ENCODE assay signal across 38 mouse cellular contexts in the genomic region with DNA sequence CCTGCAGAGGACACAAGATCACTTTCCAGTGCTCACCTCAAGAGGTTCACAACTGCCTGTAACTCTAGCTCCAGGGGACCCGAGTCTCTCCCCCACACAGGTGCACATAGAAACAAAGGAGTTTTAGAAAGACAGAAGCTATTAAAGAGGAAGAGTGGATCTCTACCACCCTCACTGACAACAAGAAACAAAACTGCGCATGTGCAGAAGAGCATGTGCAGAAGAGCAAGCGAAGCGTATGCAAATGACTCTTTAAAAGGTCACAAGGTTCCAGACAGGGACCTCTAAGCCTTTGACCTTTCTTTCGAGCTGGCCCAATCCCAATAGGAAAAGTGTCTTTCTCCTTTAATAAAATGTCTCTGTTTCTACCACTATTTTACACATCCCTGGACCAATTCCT. TPM values are rescaled to one million over a fixed set of nuclear protein-coding genes. Genes with fewer than 3 reads are reported as not detected.
DNase-seq lines count a peak whose midpoint lies in the region.
"Had no signal": no experiment of that assay in that cellular context is flagged by ENCODE, and none has a peak within 500 bp of the region (broad histone marks: within the 10 kb centered on the region; RNA-seq: fewer than 3 reads in every experiment).

No protein-coding gene starts in this region.

- peaks cover 15% of the 10 kb centered on the region; the same call in 1 of the 2 replicates for H3K4me1 ChIP-seq in hindbrain, embryonic 10.5 days (replicated peaks)
- H3K4me1 ChIP-seq: heart, embryonic 13.5 days; limb, embryonic 10.5 days; limb, embryonic 15.5 days; liver, embryonic 13.5 days had no signal

- intact Hi-C loops in heart, postnatal 25 days (cut with DNase I) = loop anchor here (5.0 kb wide), 1 partner anchor 174 kb away; no protein-coding TSS in a partner anchor
- intact Hi-C loops in heart, postnatal 14 days (cut with DNase I) = no loop called here

- H3K4me3 ChIP-seq in hindbrain, embryonic 10.5 days = no peak overlapping the region
- H3K4me3 ChIP-seq: erythroblast, embryonic 14.5 days; forebrain, embryonic 12.5 days; gastrocnemius, adult 2 months; heart, adult 2 months; heart, embryonic 13.5 days; hindbrain, embryonic 12.5 days; limb, embryonic 10.5 days; limb, embryonic 15.5 days; liver, embryonic 13.5 days; megakaryocyte, embryonic 14.5 days; midbrain, embryonic 15.5 days; neural tube, embryonic 15.5 days had no signal

- 54% methylated on average over 5 of the region's 5 CpGs for WGBS in hindbrain, embryonic 10.5 days

- no peaks in the 10 kb centered on the region for H3K27me3 ChIP-seq in hindbrain, embryonic 10.5 days (ENCODE audit: insufficient read depth, poor library complexity, severe bottlenecking)
- H3K27me3 ChIP-seq: forebrain, embryonic 12.5 days; heart, embryonic 13.5 days; hindbrain, embryonic 12.5 days; limb, embryonic 15.5 days; liver, embryonic 13.5 days; midbrain, embryonic 15.5 days; neural tube, embryonic 15.5 days had no signal

- no peaks in the 10 kb centered on the region for H3K9me3 ChIP-seq in hindbrain, embryonic 10.5 days
- H3K9me3 ChIP-seq: forebrain, embryonic 12.5 days; heart, embryonic 13.5 days; hindbrain, embryonic 12.5 days; limb, embryonic 10.5 days; limb, embryonic 15.5 days; liver, embryonic 13.5 days; midbrain, embryonic 15.5 days; neural tube, embryonic 15.5 days had no signal

- no peak overlapping the region for H3K27ac ChIP-seq in hindbrain, embryonic 10.5 days
- H3K27ac ChIP-seq: forebrain, embryonic 12.5 days; gastrocnemius, adult 2 months; heart, adult 2 months; heart, embryonic 13.5 days; hindbrain, embryonic 12.5 days; hindbrain, postnatal 0 days; limb, embryonic 10.5 days; limb, embryonic 15.5 days; liver, embryonic 13.5 days; midbrain, embryonic 15.5 days; neural tube, embryonic 15.5 days had no signal

- DNase-seq in heart, adult 11 months = peak; percentile 46
- DNase-seq in heart, postnatal 25 days (ENCODE audit: low spot score) = no peak
- peak; percentile 31 for DNase-seq in ES-CJ7 (ENCODE audit: low read depth, low spot score)
- peak; percentile 6 for DNase-seq in embryo, embryonic 10.5 days (ENCODE audit: low spot score)
- DNase-seq in hindbrain, embryonic 10.5 days (ENCODE audit: low spot score) = no peak
- DNase-seq in heart, postnatal 14 days = no peak
- DNase-seq: adrenal gland, postnatal 10 days; cerebellum, adult 8-10 months; cerebellum, postnatal 25 days; gastrocnemius, adult 2 months; gastrocnemius, postnatal 36 days; heart, adult 2 months; heart, postnatal 10 days; kidney, adult 9 months; kidney, postnatal 14 days; layer of hippocampus, adult 9-11 months; liver, embryonic 13.5 days; lung, adult 18-20 months; lung, postnatal 4 days; right cerebral cortex, adult 18-20 months; spleen, adult 18-20 months; thymus, adult 2 months had no signal

- H3K36me3 ChIP-seq in hindbrain, embryonic 10.5 days = no peaks in the 10 kb centered on the region
- H3K36me3 ChIP-seq: forebrain, embryonic 12.5 days; heart, embryonic 13.5 days; hindbrain, embryonic 12.5 days; limb, embryonic 10.5 days; limb, embryonic 15.5 days; liver, embryonic 13.5 days; midbrain, embryonic 15.5 days; neural tube, embryonic 15.5 days had no signal

RNA-seq across cellular contexts. Expression of gene Btbd7, which starts 10.3 kb away (rescaled TPM):
- total RNA-seq in heart, postnatal 25 days (2021) = 10 to 100 TPM; 24.7 to 28.6 TPM
- polyA plus RNA-seq in hindbrain, embryonic 10.5 days (2016; fragmentation: Nextera tagmentation; extraction: Ambion mirVana) = 15.9 TPM in 2 replicates
- total RNA-seq in heart, postnatal 14 days (2021) = 10 to 100 TPM; 29.7 to 30.8 TPM

RNA-seq across cellular contexts. Expression of gene Cox8c, which starts 10.5 kb away (rescaled TPM):
- total RNA-seq in heart, postnatal 25 days (2021) = not detected
- polyA plus RNA-seq in hindbrain, embryonic 10.5 days (2016; fragmentation: Nextera tagmentation; extraction: Ambion mirVana) = not detected in 2 replicates
- total RNA-seq in heart, postnatal 14 days (2021) = not detected
- total RNA-seq: adrenal gland, postnatal 10 days; gastrocnemius, adult 2 months; gastrocnemius, postnatal 36 days; heart, adult 2 months; heart, postnatal 10 days; hindbrain, postnatal 0 days; left cerebral cortex, postnatal 10 days had no signal
- polyA plus RNA-seq: C2C12; embryonic facial prominence, embryonic 14.5 days; erythroblast, embryonic 14.5 days; forebrain, embryonic 12.5 days; frontal cortex, adult 2 months; heart, adult 2 months; heart, embryonic 13.5 days; hindbrain, embryonic 12.5 days; hindbrain, postnatal 0 days; intestine, embryonic 16.5 days; limb, embryonic 10.5 days; limb, embryonic 15.5 days; liver, embryonic 13.5 days; lung, postnatal 0 days; midbrain, embryonic 15.5 days; neural tube, embryonic 15.5 days; thymus, adult 2 months had no signal

Comparison
In these comparisons a context has a peak if more than half of its experiments do, and no peak if none do; other contexts are left out.
1. DNase-seq: peak in heart, adult 11 months (single experiment), ES-CJ7 (single experiment) and embryo, embryonic 10.5 days (single experiment); none in heart, postnatal 25 days (single experiment), hindbrain, embryonic 10.5 days (single experiment) and heart, postnatal 14 days (0 of 2).